Mouse (Mus musculus): ENCODE data around the gene Slc36a1.

The Slc36a1 gene

GRCm38 (mm10) chr11:55204159-55204596 is at the start of gene Slc36a1:
Gene Slc36a1, plus strand, starts transcription at chr11:55204350.
- DNase-seq (ENCODE audit: low read depth in 2 of 2, low spot score in 2 of 2) = peak; percentile 94 to 96

- no peak for DNase-seq (ENCODE audit: low read depth in 2 of 2, low spot score in 2 of 2)
Observed at GRCm38 (mm10) chr11:55154398-55155069, 49.6 kb upstream of the Slc36a1 start.

GRCm38 (mm10) chr11:55155070-55155421 is 49.1 kb upstream of the Slc36a1 start:
- no peak for DNase-seq (ENCODE audit: low read depth in 2 of 2, low spot score in 2 of 2)

GRCm38 (mm10) chr11:55158785-55159359 is 45.3 kb upstream of the Slc36a1 start:
- DNase-seq (ENCODE audit: low read depth in 2 of 2, low spot score in 2 of 2) = peak; percentile 86 to 89

GRCm38 (mm10) chr11:55162670-55163069 is 41.5 kb upstream of the Slc36a1 start:
- peak; percentile 48 to 73 for DNase-seq (ENCODE audit: low read depth in 2 of 2, low spot score in 2 of 2)

GRCm38 (mm10) chr11:55164723-55165122 is 39.4 kb upstream of the Slc36a1 start:
- peak; percentile 49 to 67 for DNase-seq (ENCODE audit: low read depth in 2 of 2, low spot score in 2 of 2)

- no peak for DNase-seq (ENCODE audit: low read depth in 2 of 2, low spot score in 2 of 2)
Observed at GRCm38 (mm10) chr11:55165748-55166147, 38.4 kb upstream of the Slc36a1 start.

- DNase-seq (ENCODE audit: low read depth in 2 of 2, low spot score in 2 of 2) = no peak
Observed at GRCm38 (mm10) chr11:55168504-55168903, 35.6 kb upstream of the Slc36a1 start.

GRCm38 (mm10) chr11:55168914-55169313 is 35.2 kb upstream of the Slc36a1 start:
- no peak for DNase-seq (ENCODE audit: low read depth in 2 of 2, low spot score in 2 of 2)

GRCm38 (mm10) chr11:55170501-55170900 is 33.6 kb upstream of the Slc36a1 start:
- DNase-seq (ENCODE audit: low read depth in 2 of 2, low spot score in 2 of 2) = no peak

GRCm38 (mm10) chr11:55178830-55179229 is 25.3 kb upstream of the Slc36a1 start:
- DNase-seq (ENCODE audit: low read depth in 2 of 2, low spot score in 2 of 2) = no peak

- no peak for DNase-seq (ENCODE audit: low read depth in 2 of 2, low spot score in 2 of 2)
Observed at GRCm38 (mm10) chr11:55179856-55180255, 24.3 kb upstream of the Slc36a1 start.

- DNase-seq (ENCODE audit: low read depth in 2 of 2, low spot score in 2 of 2) = no peak
Observed at GRCm38 (mm10) chr11:55183124-55183523, 21.0 kb upstream of the Slc36a1 start.

- no peak for DNase-seq (ENCODE audit: low read depth in 2 of 2, low spot score in 2 of 2)
Observed at GRCm38 (mm10) chr11:55184246-55184645, 19.9 kb upstream of the Slc36a1 start.

GRCm38 (mm10) chr11:55184733-55185291 is 19.3 kb upstream of the Slc36a1 start, which contains the start of gene Slc36a2:
Gene Slc36a2, minus strand, starts transcription at chr11:55185077.
- no peak for DNase-seq (ENCODE audit: low read depth in 2 of 2, low spot score in 2 of 2)

GRCm38 (mm10) chr11:55187292-55187691 is 16.9 kb upstream of the Slc36a1 start:
- DNase-seq (ENCODE audit: low read depth in 2 of 2, low spot score in 2 of 2) = no peak

- DNase-seq (ENCODE audit: low read depth in 2 of 2, low spot score in 2 of 2) = no peak
Observed at GRCm38 (mm10) chr11:55187777-55188176, 16.4 kb upstream of the Slc36a1 start.

GRCm38 (mm10) chr11:55190216-55190615 is 13.9 kb upstream of the Slc36a1 start:
- DNase-seq (ENCODE audit: low read depth in 2 of 2, low spot score in 2 of 2) = no peak

GRCm38 (mm10) chr11:55197086-55197485 is 7.1 kb upstream of the Slc36a1 start:
- DNase-seq (ENCODE audit: low read depth in 2 of 2, low spot score in 2 of 2) = no peak

GRCm38 (mm10) chr11:55197740-55198510 is 6.2 kb upstream of the Slc36a1 start:
- DNase-seq (ENCODE audit: low read depth in 2 of 2, low spot score in 2 of 2) = no peak

- peak in 1 of 2 experiments; percentile 20 for DNase-seq (ENCODE audit: low read depth in 2 of 2, low spot score in 2 of 2)
Observed at GRCm38 (mm10) chr11:55204602-55205001, 452 bp downstream of the Slc36a1 start.
